In the genomic region with DNA sequence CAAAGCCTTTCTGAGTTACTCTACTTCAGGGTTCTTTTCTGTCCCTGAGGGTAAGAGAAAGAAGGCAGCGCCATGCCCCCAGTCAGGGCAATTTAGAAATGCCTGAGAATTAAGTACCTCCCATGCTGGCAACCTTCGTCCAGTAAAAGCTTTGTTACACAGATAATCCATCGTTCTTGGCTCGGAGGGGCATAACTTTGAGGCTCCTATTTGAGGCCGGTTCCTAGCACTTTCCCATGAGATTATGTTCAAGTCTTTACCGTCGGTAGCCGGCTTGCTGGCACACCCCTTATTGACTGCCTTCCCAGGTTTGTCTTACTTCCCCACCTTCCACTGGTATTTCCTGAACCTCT, we compare ENCODE assay signal across 11 mouse cellular contexts. TPM values are rescaled to one million over a fixed set of nuclear protein-coding genes. Genes with fewer than 3 reads are reported as not detected.
A peak's percentile ranks its signal among the peaks of the same experiment; 100 is the strongest.
DNase-seq lines count a peak whose midpoint lies in the region; ATAC-seq and TF ChIP-seq lines count a peak whose summit lies in the region.
"Had no signal": no experiment of that assay in that cellular context is flagged by ENCODE, and none has a peak within 500 bp of the region (broad histone marks: within the 10 kb centered on the region; RNA-seq: fewer than 3 reads in every experiment).

No protein-coding gene starts in this region.

- DNase-seq in heart, postnatal 10 days: no peak
- DNase-seq in lung, postnatal 0 days (ENCODE audit: low spot score): no peak
- DNase-seq in lung, postnatal 25 days (ENCODE audit: low spot score): no peak
- no peak for DNase-seq in frontal cortex, postnatal 10 days (ENCODE audit: low spot score in 2 of 2)
- DNase-seq in embryo, embryonic 10 days (ENCODE audit: low spot score): no peak

- intact Hi-C loops in heart, postnatal 10 days (cut with DNase I): no loop called here

- no peak overlapping the region for H3K4me3 ChIP-seq in heart, embryonic 13.5 days
- H3K4me3 ChIP-seq in lung, postnatal 0 days (ENCODE audit: low read depth, low read length): no peak overlapping the region; the same call in 1 of the 2 replicates
- H3K4me3 ChIP-seq in intestine, embryonic 15.5 days (replicated peaks): no peak overlapping the region
- H3K4me3 ChIP-seq in stomach, embryonic 15.5 days (replicated peaks): no peak overlapping the region
- H3K4me3 ChIP-seq: megakaryocyte, embryonic 14.5 days had no signal

- H3K4me2 ChIP-seq in heart, embryonic 13.5 days: peak overlapping the region; percentile 42
- H3K4me2 ChIP-seq in lung, postnatal 0 days (replicated peaks; ENCODE audit: low read depth, low read length): peak overlapping the region; percentile 25
- peak overlapping the region; percentile 33 for H3K4me2 ChIP-seq in intestine, embryonic 15.5 days (replicated peaks)
- H3K4me2 ChIP-seq in stomach, embryonic 15.5 days: peak overlapping the region; percentile 34

- WGBS in heart, embryonic 13.5 days: 72% methylated on average over 8 of the region's 8 CpGs
- 35% methylated on average over 8 of the region's 8 CpGs for WGBS in lung, postnatal 0 days
- WGBS in intestine, embryonic 15.5 days: 59% methylated on average over 8 of the region's 8 CpGs
- 47% methylated on average over 8 of the region's 8 CpGs for WGBS in stomach, embryonic 15.5 days

- peaks cover 20% of the 10 kb centered on the region for H3K36me3 ChIP-seq in heart, embryonic 13.5 days
- H3K36me3 ChIP-seq in lung, postnatal 0 days (ENCODE audit: insufficient read depth, low read length): no peaks in the 10 kb centered on the region
- H3K36me3 ChIP-seq in intestine, embryonic 15.5 days: no peaks in the 10 kb centered on the region
- H3K36me3 ChIP-seq in stomach, embryonic 15.5 days: no peaks in the 10 kb centered on the region

- H3K27me3 ChIP-seq in heart, embryonic 13.5 days (replicated peaks): no peaks in the 10 kb centered on the region
- no peaks in the 10 kb centered on the region for H3K27me3 ChIP-seq in lung, postnatal 0 days (replicated peaks; ENCODE audit: insufficient read depth, low read length)
- H3K27me3 ChIP-seq in intestine, embryonic 15.5 days (replicated peaks): no peaks in the 10 kb centered on the region
- no peaks in the 10 kb centered on the region for H3K27me3 ChIP-seq in stomach, embryonic 15.5 days (replicated peaks)
- H3K27me3 ChIP-seq: megakaryocyte, embryonic 14.5 days had no signal

- H3K9ac ChIP-seq in heart, embryonic 13.5 days: no peak overlapping the region
- no peak overlapping the region for H3K9ac ChIP-seq in lung, postnatal 0 days (replicated peaks; ENCODE audit: low read depth)
- no peak overlapping the region for H3K9ac ChIP-seq in intestine, embryonic 15.5 days
- no peak overlapping the region for H3K9ac ChIP-seq in stomach, embryonic 15.5 days

- TF ChIP-seq CTCF in lung, postnatal 0 days (IDR thresholded peaks at IDR 0.05): no peak

- no peaks in the 10 kb centered on the region for H3K9me3 ChIP-seq in heart, embryonic 13.5 days
- H3K9me3 ChIP-seq in lung, postnatal 0 days (ENCODE audit: low read length): no peaks in the 10 kb centered on the region
- no peaks in the 10 kb centered on the region for H3K9me3 ChIP-seq in intestine, embryonic 15.5 days
- no peaks in the 10 kb centered on the region for H3K9me3 ChIP-seq in stomach, embryonic 15.5 days
- H3K9me3 ChIP-seq: megakaryocyte, embryonic 14.5 days had no signal

- no peak overlapping the region for H3K27ac ChIP-seq in heart, embryonic 13.5 days (replicated peaks)
- H3K27ac ChIP-seq in lung, postnatal 0 days (ENCODE audit: low read length): no peak overlapping the region
- H3K27ac ChIP-seq in intestine, embryonic 15.5 days: no peak overlapping the region
- peak overlapping the region; percentile 42; the same call in 1 of the 2 replicates for H3K27ac ChIP-seq in stomach, embryonic 15.5 days

- ATAC-seq in heart, embryonic 13.5 days (ENCODE audit: extremely low read depth, insufficient number of reproducible peaks, low FRiP score, low TSS enrichment): no peak
- ATAC-seq in lung, postnatal 0 days: no peak; the same call in 1 of the 2 replicates
- no peak; the same call in 1 of the 2 replicates for ATAC-seq in intestine, embryonic 15.5 days
- no peak for ATAC-seq in stomach, embryonic 15.5 days (ENCODE audit: insufficient read depth, low FRiP score, low read depth)

- no peak for TF ChIP-seq EP300 in lung, postnatal 0 days (IDR thresholded peaks at IDR 0.05)

- peaks cover 12% of the 10 kb centered on the region for H3K4me1 ChIP-seq in heart, embryonic 13.5 days
- H3K4me1 ChIP-seq in lung, postnatal 0 days (ENCODE audit: insufficient read depth, low read depth, low read length): no peaks in the 10 kb centered on the region; the same call in 1 of the 2 replicates
- H3K4me1 ChIP-seq in intestine, embryonic 15.5 days (replicated peaks): peaks cover 3% of the 10 kb centered on the region; the same call in 1 of the 2 replicates
- H3K4me1 ChIP-seq in stomach, embryonic 15.5 days: no peaks in the 10 kb centered on the region

RNA-seq across cellular contexts. Expression of gene Sap30, which starts 10.8 kb away (rescaled TPM):
- 45.8 and 47.5 TPM in 2 replicates for polyA plus RNA-seq in heart, embryonic 13.5 days (2015; fragmentation: Nextera tagmentation; extraction: Ambion mirVana)
- 10 to 100 TPM; 17.8 to 21.1 TPM for total RNA-seq in heart, postnatal 10 days (2021)
- 17.3 and 18.5 TPM in 2 replicates for polyA plus RNA-seq in lung, postnatal 0 days (2015; fragmentation: Nextera tagmentation; extraction: Ambion mirVana)
- polyA plus RNA-seq in intestine, embryonic 15.5 days (2015; fragmentation: Nextera tagmentation; extraction: Ambion mirVana): 29.2 and 37.7 TPM in 2 replicates
- polyA plus RNA-seq in stomach, embryonic 15.5 days (2015; fragmentation: Nextera tagmentation; extraction: Ambion mirVana): 36.9 and 37.4 TPM in 2 replicates

RNA-seq across cellular contexts. Expression of gene Hmgb2, which starts 13.2 kb away (rescaled TPM):
- 221 and 261 TPM in 2 replicates for polyA plus RNA-seq in heart, embryonic 13.5 days (2015; fragmentation: Nextera tagmentation; extraction: Ambion mirVana)
- total RNA-seq in heart, postnatal 10 days (2021): 10 to 100 TPM; 66.0 to 67.2 TPM
- polyA plus RNA-seq in lung, postnatal 0 days (2015; fragmentation: Nextera tagmentation; extraction: Ambion mirVana): 94.8 and 106 TPM in 2 replicates
- polyA plus RNA-seq in intestine, embryonic 15.5 days (2015; fragmentation: Nextera tagmentation; extraction: Ambion mirVana): 281 and 387 TPM in 2 replicates
- polyA plus RNA-seq in stomach, embryonic 15.5 days (2015; fragmentation: Nextera tagmentation; extraction: Ambion mirVana): 312 and 353 TPM in 2 replicates

RNA-seq across cellular contexts. Expression of gene Scrg1, which starts 42.7 kb away (rescaled TPM):
- polyA plus RNA-seq in heart, embryonic 13.5 days (2015; fragmentation: Nextera tagmentation; extraction: Ambion mirVana): 1.3 and 1.4 TPM in 2 replicates
- total RNA-seq in heart, postnatal 10 days (2021): not detected
- 0.47 and 0.55 TPM in 2 replicates for polyA plus RNA-seq in lung, postnatal 0 days (2015; fragmentation: Nextera tagmentation; extraction: Ambion mirVana)
- 0.21 and 0.25 TPM in 2 replicates for polyA plus RNA-seq in intestine, embryonic 15.5 days (2015; fragmentation: Nextera tagmentation; extraction: Ambion mirVana)
- polyA plus RNA-seq in stomach, embryonic 15.5 days (2015; fragmentation: Nextera tagmentation; extraction: Ambion mirVana): 0.53 and 0.79 TPM in 2 replicates
- polyA plus RNA-seq: C2C12; gonadal fat pad, adult 2 months had no signal
